ENCODE assay signal across 8 mouse cellular contexts in genomic region chr4:130107444-130108131, GRCm38 (mm10). TPM values are rescaled to one million over a fixed set of nuclear protein-coding genes. Genes with fewer than 3 reads are reported as not detected.
A peak's percentile ranks its signal among the peaks of the same experiment; 100 is the strongest.
DNase-seq lines count a peak whose midpoint lies in the region; ATAC-seq and TF ChIP-seq lines count a peak whose summit lies in the region.

No protein-coding gene starts in this region.

- 2% methylated on average over 39 of the region's 39 CpGs for WGBS in heart, embryonic 10.5 days
- WGBS in kidney, embryonic 15.5 days: under 1% methylated on average over 39 of the region's 39 CpGs

- no peak for TF ChIP-seq CTCF in bone marrow macrophage, adult 2 months (IDR thresholded peaks at IDR 0.05; ENCODE audit: low read depth, low read length)
- TF ChIP-seq CTCF in embryonic fibroblast, embryonic 13.5 days (IDR thresholded peaks at IDR 0.05; ENCODE audit: borderline replicate concordance, insufficient read depth, low read length): no peak

- H3K27me3 ChIP-seq in heart, embryonic 10.5 days (ENCODE audit: insufficient read depth, poor library complexity, severe bottlenecking): no peaks in the 10 kb centered on the region
- H3K27me3 ChIP-seq in kidney, embryonic 15.5 days: no peaks in the 10 kb centered on the region

- TF ChIP-seq POLR2A in bone marrow macrophage, adult 2 months (IDR thresholded peaks at IDR 0.05; ENCODE audit: borderline replicate concordance, low read depth, low read length): no peak; the same call in 1 of the 2 replicates
- TF ChIP-seq POLR2A in embryonic fibroblast, embryonic 13.5 days (IDR thresholded peaks at IDR 0.05; ENCODE audit: low read depth, low read length): peak; percentile 35; the same call in 1 of the 2 replicates

- H3K36me3 ChIP-seq in heart, embryonic 10.5 days: no peaks in the 10 kb centered on the region
- no peaks in the 10 kb centered on the region for H3K36me3 ChIP-seq in kidney, embryonic 15.5 days

- peak overlapping the region; percentile 80 for H3K4me3 ChIP-seq in bone marrow macrophage, adult 2 months (ENCODE audit: insufficient read depth, low read length)
- H3K4me3 ChIP-seq in embryonic fibroblast, embryonic 13.5 days (ENCODE audit: insufficient read depth, low read length): peak overlapping the region; percentile 82
- H3K4me3 ChIP-seq in heart, embryonic 10.5 days: peak overlapping the region; percentile 89
- peak overlapping the region; percentile 71 for H3K4me3 ChIP-seq in kidney, embryonic 15.5 days (replicated peaks)

- H3K9ac ChIP-seq in kidney, embryonic 15.5 days: peak overlapping the region; percentile 65

- peak overlapping the region; percentile 73 for H3K4me2 ChIP-seq in kidney, embryonic 15.5 days

- DNase-seq in A20 (ENCODE audit: low read depth, low spot score): peak; percentile 100
- peak; percentile 100 for DNase-seq in heart, embryonic 10.5 days (ENCODE audit: low spot score)
- DNase-seq in liver: peak; percentile 100
- DNase-seq in spleen, postnatal 4 days (ENCODE audit: low spot score in 2 of 2): peak; percentile 100

- peak; percentile 95 for ATAC-seq in kidney, embryonic 15.5 days (replicated peaks; ENCODE audit: low FRiP score)
- peak; percentile 94 for ATAC-seq in monocyte, adult 5-6 weeks (replicated peaks; ENCODE audit: insufficient number of reproducible peaks, low FRiP score, low TSS enrichment, poor library complexity, severe bottlenecking)

- H3K27ac ChIP-seq in bone marrow macrophage, adult 2 months (ENCODE audit: insufficient read depth, low read depth, low read length): peak overlapping the region; percentile 33
- H3K27ac ChIP-seq in embryonic fibroblast, embryonic 13.5 days (ENCODE audit: insufficient read depth, low read length): peak overlapping the region; percentile 42
- peak overlapping the region; percentile 93 for H3K27ac ChIP-seq in heart, embryonic 10.5 days
- H3K27ac ChIP-seq in kidney, embryonic 15.5 days: peak overlapping the region; percentile 65

- H3K9me3 ChIP-seq in heart, embryonic 10.5 days: no peaks in the 10 kb centered on the region; the same call in 1 of the 2 replicates
- no peaks in the 10 kb centered on the region for H3K9me3 ChIP-seq in kidney, embryonic 15.5 days (replicated peaks)

- peaks cover 33% of the 10 kb centered on the region for H3K4me1 ChIP-seq in bone marrow macrophage, adult 2 months (ENCODE audit: control insufficient read depth, insufficient read depth, low read length)
- H3K4me1 ChIP-seq in embryonic fibroblast, embryonic 13.5 days (ENCODE audit: control insufficient read depth, insufficient read depth, low read length): peaks cover 23% of the 10 kb centered on the region
- peaks cover 19% of the 10 kb centered on the region for H3K4me1 ChIP-seq in heart, embryonic 10.5 days
- H3K4me1 ChIP-seq in kidney, embryonic 15.5 days: peaks cover 24% of the 10 kb centered on the region

RNA-seq across cellular contexts. Expression of gene Pef1, which starts 5.2 kb away (rescaled TPM):
- 41.4 and 44.1 TPM in 2 replicates for polyA plus RNA-seq in bone marrow macrophage, adult 2 months (2012; ENCODE audit: insufficient read depth, insufficient read length, missing spikeins)
- polyA plus RNA-seq in embryonic fibroblast, embryonic 13.5 days (2011; ENCODE audit: insufficient read length, low read depth, missing spikeins): 38.1 and 42.3 TPM in 2 replicates
- 60.5 and 66.1 TPM in 2 replicates for polyA plus RNA-seq in heart, embryonic 10.5 days (2016; fragmentation: Nextera tagmentation; extraction: Ambion mirVana)
- polyA plus RNA-seq in kidney, embryonic 15.5 days (2015; fragmentation: Nextera tagmentation; extraction: Ambion mirVana): 68.9 and 75.1 TPM in 2 replicates
- 9.7 to 15.8 TPM (median 10.2 TPM) in 3 replicates for total RNA-seq in monocyte, adult 5-6 weeks (2017)

RNA-seq across cellular contexts. Expression of gene Hcrtr1, which starts 31.6 kb away (rescaled TPM):
- polyA plus RNA-seq in bone marrow macrophage, adult 2 months (2012; ENCODE audit: insufficient read depth, insufficient read length, missing spikeins): not detected in 2 replicates
- polyA plus RNA-seq in embryonic fibroblast, embryonic 13.5 days (2011; ENCODE audit: insufficient read length, low read depth, missing spikeins): not detected in 2 replicates
- polyA plus RNA-seq in heart, embryonic 10.5 days (2016; fragmentation: Nextera tagmentation; extraction: Ambion mirVana): 0.12 and 0.43 TPM in 2 replicates
- polyA plus RNA-seq in kidney, embryonic 15.5 days (2015; fragmentation: Nextera tagmentation; extraction: Ambion mirVana): 0.17 and 0.62 TPM in 2 replicates
- not detected in 3 replicates for total RNA-seq in monocyte, adult 5-6 weeks (2017)

RNA-seq across cellular contexts. Expression of gene Col16a1, which starts 59.9 kb away (rescaled TPM):
- polyA plus RNA-seq in bone marrow macrophage, adult 2 months (2012; ENCODE audit: insufficient read depth, insufficient read length, missing spikeins): 0.48 and 1.1 TPM in 2 replicates
- polyA plus RNA-seq in embryonic fibroblast, embryonic 13.5 days (2011; ENCODE audit: insufficient read length, low read depth, missing spikeins): 133 and 156 TPM in 2 replicates
- 11.0 and 11.7 TPM in 2 replicates for polyA plus RNA-seq in heart, embryonic 10.5 days (2016; fragmentation: Nextera tagmentation; extraction: Ambion mirVana)
- 42.7 and 57.4 TPM in 2 replicates for polyA plus RNA-seq in kidney, embryonic 15.5 days (2015; fragmentation: Nextera tagmentation; extraction: Ambion mirVana)
- 0.19 TPM in 1 of 3 replicates, not detected in the others for total RNA-seq in monocyte, adult 5-6 weeks (2017)

Comparison
In these comparisons a context has a peak if more than half of its experiments do, and no peak if none do; other contexts are left out.
1. Peak in every context shown above with its lines: DNase-seq, ATAC-seq, H3K4me3 ChIP-seq and H3K27ac ChIP-seq.
2. H3K27ac ChIP-seq: peak in every context shown above with its lines; median percentile 93 in heart, embryonic 10.5 days; 65 in kidney, embryonic 15.5 days; 42 in embryonic fibroblast, embryonic 13.5 days; 33 in bone marrow macrophage, adult 2 months.